8 mouse cellular contexts compared by ENCODE assay signal in the genomic region with DNA sequence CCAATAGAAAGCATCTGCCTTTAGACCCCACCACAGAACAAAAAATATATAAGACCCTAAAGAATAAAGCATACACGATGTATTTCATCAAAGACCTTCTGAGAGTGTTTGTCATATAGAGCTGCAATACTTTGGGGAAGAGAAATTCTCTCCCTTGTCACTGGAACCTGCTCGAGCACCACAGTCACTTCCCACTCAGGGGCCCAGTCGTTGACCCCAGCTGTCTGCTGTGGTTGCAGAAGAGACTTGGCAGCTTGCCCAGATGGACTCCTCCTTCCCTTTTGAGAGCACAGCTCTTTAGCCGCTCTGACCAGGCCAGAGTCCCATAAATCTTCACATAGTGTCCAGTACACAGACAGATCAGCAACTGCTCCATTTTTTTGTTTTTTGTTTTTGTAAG. TPM values are rescaled to one million over a fixed set of nuclear protein-coding genes. Genes with fewer than 3 reads are reported as not detected.
A peak's percentile ranks its signal among the peaks of the same experiment; 100 is the strongest.
DNase-seq lines count a peak whose midpoint lies in the region; ATAC-seq lines count a peak whose summit lies in the region.

No protein-coding gene starts in this region.

- no peaks in the 10 kb centered on the region for H3K27me3 ChIP-seq in splenic B cell, adult 2 months (ENCODE audit: control insufficient read depth, insufficient read depth, low read length, poor library complexity, severe bottlenecking)

- no peaks in the 10 kb centered on the region for H3K36me3 ChIP-seq in splenic B cell, adult 2 months (ENCODE audit: control insufficient read depth, insufficient read depth, low read length, poor library complexity, severe bottlenecking)

- intact Hi-C loops in left cerebral cortex, postnatal 14 days (cut with DNase I), result no loop called here

- peak; percentile 60 for ATAC-seq in erythroblast, adult 5-6 weeks (replicated peaks; ENCODE audit: low FRiP score, poor library complexity, severe bottlenecking)
- peak; percentile 59 to 79 for ATAC-seq in hematopoietic stem cell, adult 5-6 weeks (replicated peaks in 1 of 2; ENCODE audit: insufficient read depth in 1 of 2, low FRiP score in 2 of 2, low TSS enrichment in 1 of 2, low read depth in 1 of 2, poor library complexity in 2 of 2, severe bottlenecking in 2 of 2)
- peak; percentile 40; the same call in 1 of the 2 replicates for ATAC-seq in megakaryocyte-erythroid progenitor cell, adult 5-6 weeks (replicated peaks; ENCODE audit: low FRiP score, low TSS enrichment, poor library complexity, severe bottlenecking)

- DNase-seq in embryo, embryonic 10 days (ENCODE audit: low spot score), result peak; percentile 24
- DNase-seq in embryo, embryonic 9.5 days (ENCODE audit: extremely low spot score), result no peak
- peak; percentile 2 for DNase-seq in ES-CJ7 (ENCODE audit: low read depth, low spot score)
- peak; percentile 69 for DNase-seq in left cerebral cortex, postnatal 14 days (ENCODE audit: low spot score in 2 of 2)
- DNase-seq in splenic B cell, adult 2 months (ENCODE audit: low read depth, low spot score), result peak; percentile 55

RNA-seq across cellular contexts. Expression of a gene that starts 15.9 kb away (rescaled TPM):
- total RNA-seq in erythroblast, adult 5-6 weeks (2015; ENCODE audit: low replicate concordance), result 25.5 and 33.2 TPM in 2 replicates
- total RNA-seq in erythroblast, adult 5-6 weeks (2017; ENCODE audit: low replicate concordance), result 15.9 and 17.4 TPM in 2 replicates
- 0.35 and 1.8 TPM in 2 replicates for total RNA-seq in hematopoietic stem cell, adult 5-6 weeks (2017)
- under 1 TPM in 1 of 2 experiments, not detected in 1; 0.11 TPM for total RNA-seq in left cerebral cortex, postnatal 14 days (2021)
- total RNA-seq in megakaryocyte-erythroid progenitor cell, adult 5-6 weeks (2014; fragmentation: Nextera tagmentation), result not detected in 2 replicates
- not detected in 2 replicates for total RNA-seq in megakaryocyte-erythroid progenitor cell, adult 5-6 weeks (2017)

RNA-seq across cellular contexts. Expression of a gene that starts 59.5 kb away (rescaled TPM):
- not detected in 2 replicates for total RNA-seq in erythroblast, adult 5-6 weeks (2015; ENCODE audit: low replicate concordance)
- 1.4 and 1.6 TPM in 2 replicates for total RNA-seq in erythroblast, adult 5-6 weeks (2017; ENCODE audit: low replicate concordance)
- total RNA-seq in hematopoietic stem cell, adult 5-6 weeks (2017), result 0.44 TPM in 1 of 2 replicates, not detected in the other
- not detected for total RNA-seq in left cerebral cortex, postnatal 14 days (2021)
- total RNA-seq in megakaryocyte-erythroid progenitor cell, adult 5-6 weeks (2014; fragmentation: Nextera tagmentation), result not detected in 2 replicates
- total RNA-seq in megakaryocyte-erythroid progenitor cell, adult 5-6 weeks (2017), result not detected in 2 replicates
